Mouse (Mus musculus) monocyte, adult 5-6 weeks (primary cell): Measurements from ENCODE around the gene Ins2. TPM values are rescaled to one million over a fixed set of nuclear protein-coding genes. Genes with fewer than 3 reads are reported as not detected.

Experiments used
- ATAC-seq: fragments of 153-309, 156-312 bp; replicated peaks from 2 replicates; pipeline ENCODE4 v1.8.0; 2017; ENCODE audit warnings: mild to moderate bottlenecking; ENCODE audit not compliant: low TSS enrichment, insufficient number of reproducible peaks, severe bottlenecking, poor library complexity, low FRiP score
- total RNA-seq: library from RNA; stranded (forward); fragments of 200-1000, 200-491, 200-594 nt; gene quantifications from 3 replicates; pipeline ENCODE4 v1.2.3, GENCODE M21; 2017

The Ins2 gene
- total RNA-seq, 1 experiment from 2014 or later, result not detected

DNA sequence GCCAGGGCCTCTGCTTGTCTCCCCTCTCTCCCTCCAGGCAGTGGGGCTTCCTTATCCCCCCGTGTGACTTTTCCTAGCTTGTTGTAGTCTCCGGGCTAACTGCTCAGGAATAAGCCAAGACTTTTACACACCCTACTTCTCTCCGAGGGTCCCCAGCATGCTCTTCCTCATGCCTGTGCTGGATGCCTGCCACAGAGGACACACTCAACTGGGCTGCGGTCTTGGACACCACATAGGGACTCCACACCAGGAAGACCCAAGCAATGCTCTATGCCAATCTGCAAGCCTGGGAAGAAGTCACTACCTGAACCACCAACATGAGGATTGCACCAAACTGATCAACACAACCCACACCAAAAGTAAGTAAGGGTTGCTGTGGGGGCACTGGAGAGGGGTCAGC lies 77.1 kb downstream of the Ins2 start:
- ATAC-seq, result no peak

DNA sequence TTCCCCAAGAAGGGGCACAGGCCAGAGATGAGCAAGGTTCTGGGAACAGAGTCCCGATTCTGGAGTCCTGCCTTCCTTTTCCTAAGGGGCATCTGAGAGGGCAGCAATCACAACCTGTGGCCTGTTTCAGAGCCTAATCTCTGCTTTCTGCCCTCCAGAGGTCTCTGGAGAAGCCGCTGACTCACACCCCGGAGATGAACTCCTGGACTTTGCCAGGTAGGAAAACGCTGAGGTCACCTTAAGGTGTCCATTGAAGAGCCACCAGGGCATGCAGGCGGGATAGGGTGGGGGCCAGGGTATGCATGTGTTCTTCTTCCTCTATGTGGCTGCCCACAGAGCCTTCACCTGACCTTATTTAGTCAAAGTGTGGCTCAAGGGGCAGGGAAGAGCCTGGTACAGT lies 77.8 kb downstream of the Ins2 start:
- no peak for ATAC-seq

DNA sequence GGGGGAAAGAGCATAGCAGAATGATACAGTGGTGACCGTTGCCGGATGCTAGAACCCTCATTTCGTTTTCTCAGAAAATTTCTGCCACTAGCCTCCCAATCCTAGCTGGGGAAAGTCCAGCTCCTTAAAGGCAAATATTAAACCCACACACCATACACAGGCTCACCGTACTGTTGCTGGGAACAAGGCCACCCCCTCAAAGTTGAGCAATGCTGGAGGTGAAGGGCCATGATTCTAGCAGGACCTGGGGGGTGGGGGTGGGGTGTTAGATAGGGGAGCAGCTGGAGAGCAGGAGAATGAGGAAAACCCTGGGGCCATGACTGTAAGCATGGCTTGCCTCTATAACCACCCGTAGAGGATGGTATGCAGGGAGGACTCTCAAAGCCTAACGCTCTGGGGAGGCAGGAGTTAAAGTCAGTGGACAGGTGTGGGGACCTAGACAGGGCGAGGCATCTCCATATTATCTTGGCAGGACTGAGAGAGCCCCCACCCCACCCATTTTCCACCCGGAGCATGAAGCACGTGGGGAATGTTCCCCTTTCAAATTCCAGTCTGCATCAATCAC lies 78.6 kb downstream of the Ins2 start:
- no peak for ATAC-seq

DNA sequence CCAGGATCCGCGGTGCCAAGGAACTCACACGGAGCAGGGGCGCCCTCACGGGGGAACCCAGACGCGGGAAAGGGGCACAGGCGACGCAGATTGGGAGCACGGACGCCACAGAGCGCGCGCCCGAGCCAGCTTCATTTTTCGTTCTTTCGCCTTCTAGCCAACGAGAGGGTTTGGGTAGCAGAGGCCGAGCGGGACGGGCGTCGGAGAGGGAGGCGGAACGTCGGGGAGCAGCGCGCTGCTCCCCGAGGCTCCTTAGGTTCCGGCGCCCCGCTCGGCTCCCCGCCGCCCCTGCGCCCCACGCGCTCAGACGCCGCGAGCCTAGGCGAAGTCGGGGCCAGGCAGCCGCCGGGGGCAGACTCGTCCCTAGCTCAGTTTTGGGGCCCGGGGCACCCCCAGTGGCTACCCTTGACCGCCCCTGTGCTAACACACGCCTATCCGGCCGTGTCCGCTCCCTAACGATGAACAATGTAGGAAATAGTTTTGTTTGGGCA lies 79.2 kb downstream of the Ins2 start:
- ATAC-seq, result no peak

DNA sequence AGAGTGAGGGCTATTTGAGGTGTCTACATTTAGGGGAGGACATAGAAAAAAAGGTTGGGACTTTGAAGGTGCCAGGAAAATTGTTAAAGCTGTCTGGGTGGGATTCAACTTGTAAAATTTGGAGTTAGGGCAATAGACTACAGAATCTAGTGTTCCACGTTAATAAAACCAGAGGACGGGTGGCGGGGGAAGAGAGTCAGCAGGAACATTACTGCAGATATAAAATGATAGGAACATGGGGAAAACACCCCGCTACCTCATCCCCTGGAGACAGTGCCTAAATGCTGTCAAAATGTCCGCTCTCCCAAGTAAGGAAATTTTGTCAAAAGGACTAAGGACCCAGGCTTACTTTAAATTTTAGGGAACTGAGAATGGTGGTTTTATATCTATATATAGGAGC lies 80.0 kb downstream of the Ins2 start:
- ATAC-seq, result no peak

DNA sequence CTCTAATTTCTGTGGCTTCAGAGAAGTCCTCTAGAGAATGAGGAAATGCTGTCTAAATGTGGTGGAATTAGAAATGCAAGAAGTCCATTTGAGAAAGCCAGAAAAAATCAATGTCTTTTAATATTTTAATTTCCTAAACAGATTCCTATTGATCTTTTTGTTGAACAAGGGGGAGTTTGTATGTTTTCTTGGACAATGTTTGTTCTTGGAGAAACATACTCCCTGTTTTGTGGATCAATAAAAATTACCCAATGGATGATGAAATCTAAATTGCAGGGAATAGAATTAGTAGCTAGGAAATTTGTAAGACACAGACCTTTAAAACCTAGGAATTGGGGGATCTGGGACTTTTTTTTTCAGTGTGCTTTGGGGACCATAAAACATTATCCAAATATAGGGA lies 81.4 kb downstream of the Ins2 start:
- ATAC-seq, result no peak

DNA sequence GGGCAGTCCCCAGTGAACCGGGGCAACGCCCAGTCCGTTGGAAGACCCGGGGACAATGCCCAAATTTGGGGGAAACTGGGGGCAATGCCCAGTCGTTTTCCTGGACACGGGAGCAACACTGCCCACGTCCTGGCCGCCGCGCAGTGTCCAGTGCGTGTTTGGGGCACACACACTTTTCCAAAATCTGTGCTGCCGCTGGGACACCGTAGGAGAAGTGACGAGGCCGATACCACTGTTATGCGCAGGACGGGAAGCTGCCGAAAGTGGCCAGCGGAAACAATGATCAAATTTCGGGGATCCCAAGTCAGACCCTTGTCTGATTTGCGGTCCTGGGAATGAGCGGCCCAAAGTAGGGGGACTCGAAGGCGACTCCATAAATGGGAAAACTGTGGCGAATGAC lies 82.1 kb downstream of the Ins2 start:
- ATAC-seq, result no peak

DNA sequence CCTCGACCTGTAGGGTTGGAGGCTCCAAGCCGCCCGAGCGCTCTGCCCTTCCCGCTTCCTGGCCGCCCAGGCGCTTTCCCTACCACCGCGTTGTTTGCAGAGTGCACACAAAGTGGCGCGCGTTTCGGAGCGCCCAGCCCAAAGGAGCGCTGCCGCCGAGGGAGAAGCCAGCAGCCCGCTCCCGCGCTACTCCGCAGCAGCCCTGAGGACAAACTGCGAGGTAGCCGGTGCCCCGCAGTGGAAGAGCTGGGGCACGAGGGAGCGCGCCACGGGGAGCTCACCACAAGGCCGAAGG lies 82.6 kb downstream of the Ins2 start:
- no peak for ATAC-seq

DNA sequence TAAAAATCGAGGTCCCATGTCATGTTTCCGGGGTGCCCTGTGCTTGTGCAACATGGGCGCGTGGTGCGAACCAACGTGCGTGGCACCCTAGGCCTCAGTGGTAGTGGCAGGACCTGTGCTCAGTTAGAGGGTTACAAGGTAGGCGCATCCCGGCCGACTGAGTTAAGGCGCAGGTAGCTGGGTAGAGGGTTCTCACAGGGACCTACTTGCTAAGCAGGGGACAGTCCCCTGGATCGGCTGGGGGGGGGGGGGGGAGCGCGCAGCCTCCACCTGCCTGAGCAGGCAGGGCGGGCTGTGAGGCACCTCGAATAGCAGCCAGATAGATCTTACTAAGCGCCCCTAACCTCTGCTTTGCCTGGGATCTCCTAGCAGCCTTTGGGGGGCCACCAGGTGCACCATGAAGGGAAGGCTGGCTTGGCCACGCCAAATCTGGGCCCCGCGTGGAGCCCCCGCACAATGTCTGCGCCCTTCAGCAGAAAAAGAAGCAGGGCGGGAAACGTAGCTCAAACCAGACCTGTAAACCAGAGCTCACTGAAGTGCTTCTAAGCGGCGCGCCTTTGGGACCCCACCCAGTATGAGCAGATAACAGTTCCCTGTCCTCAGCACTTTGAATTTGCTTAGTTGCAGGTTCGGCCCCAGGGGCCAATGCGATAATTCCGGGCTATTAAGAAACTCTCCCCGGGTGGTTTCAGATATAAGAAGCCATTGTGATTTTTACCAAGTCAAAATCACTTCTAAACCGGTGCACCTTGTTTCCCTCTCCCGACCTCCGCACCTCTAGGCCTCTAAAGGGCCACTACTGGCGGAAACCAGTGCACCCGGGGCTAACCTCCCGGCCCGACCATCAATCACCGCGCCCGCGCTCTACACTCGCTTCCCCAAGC lies 83.2 kb downstream of the Ins2 start:
- ATAC-seq, result no peak

DNA sequence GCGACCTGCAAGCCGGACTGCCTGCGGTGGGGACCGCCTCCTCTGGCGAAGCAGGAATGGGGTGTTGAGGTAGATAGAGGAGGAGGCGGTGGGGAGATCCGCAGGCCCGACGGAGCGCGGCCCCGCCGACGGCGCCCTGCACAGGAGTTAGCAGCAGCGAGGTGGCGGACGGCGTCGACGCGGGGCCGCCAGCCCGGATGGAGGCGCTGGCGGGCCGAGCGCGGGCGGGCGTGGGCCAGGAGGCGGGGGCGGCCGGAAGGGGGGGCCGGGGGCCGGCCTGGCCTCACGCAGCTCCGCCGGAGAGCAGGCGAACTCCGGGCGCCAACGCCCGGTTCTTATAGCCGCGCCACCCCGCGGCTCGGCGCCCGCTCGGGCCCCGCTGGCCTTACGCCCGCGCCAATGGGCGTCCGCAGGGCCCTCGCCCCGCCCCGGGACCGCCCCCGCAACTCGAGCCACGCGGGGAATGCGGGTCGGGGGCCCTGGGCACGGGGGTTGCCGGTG lies 84.0 kb downstream of the Ins2 start:
- no peak for ATAC-seq

DNA sequence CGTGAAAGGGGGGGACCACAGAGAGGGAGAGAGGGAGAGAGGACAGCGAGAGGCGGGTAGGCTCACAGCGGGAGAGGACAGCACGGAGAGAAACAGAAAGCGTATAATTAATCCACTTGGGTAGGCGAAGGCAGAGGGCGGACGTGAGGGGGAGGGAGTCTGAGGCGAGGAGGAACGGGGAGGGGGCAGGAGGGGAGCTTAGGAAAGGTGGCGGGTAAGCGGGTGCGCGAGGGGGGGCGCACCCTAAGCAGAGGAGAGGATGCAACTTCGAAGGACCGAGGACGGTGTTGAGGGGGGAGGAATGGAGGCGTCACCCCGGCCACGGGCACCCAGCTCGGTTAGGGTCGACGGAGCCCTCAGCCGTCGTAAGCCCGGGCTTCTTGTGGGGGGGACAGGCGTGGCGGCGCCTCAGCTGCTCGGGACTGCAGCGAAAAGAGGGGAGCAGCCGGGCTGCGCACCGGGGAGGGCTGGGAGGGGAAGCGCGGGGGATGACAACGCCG lies 84.5 kb downstream of the Ins2 start:
- no peak for ATAC-seq

DNA sequence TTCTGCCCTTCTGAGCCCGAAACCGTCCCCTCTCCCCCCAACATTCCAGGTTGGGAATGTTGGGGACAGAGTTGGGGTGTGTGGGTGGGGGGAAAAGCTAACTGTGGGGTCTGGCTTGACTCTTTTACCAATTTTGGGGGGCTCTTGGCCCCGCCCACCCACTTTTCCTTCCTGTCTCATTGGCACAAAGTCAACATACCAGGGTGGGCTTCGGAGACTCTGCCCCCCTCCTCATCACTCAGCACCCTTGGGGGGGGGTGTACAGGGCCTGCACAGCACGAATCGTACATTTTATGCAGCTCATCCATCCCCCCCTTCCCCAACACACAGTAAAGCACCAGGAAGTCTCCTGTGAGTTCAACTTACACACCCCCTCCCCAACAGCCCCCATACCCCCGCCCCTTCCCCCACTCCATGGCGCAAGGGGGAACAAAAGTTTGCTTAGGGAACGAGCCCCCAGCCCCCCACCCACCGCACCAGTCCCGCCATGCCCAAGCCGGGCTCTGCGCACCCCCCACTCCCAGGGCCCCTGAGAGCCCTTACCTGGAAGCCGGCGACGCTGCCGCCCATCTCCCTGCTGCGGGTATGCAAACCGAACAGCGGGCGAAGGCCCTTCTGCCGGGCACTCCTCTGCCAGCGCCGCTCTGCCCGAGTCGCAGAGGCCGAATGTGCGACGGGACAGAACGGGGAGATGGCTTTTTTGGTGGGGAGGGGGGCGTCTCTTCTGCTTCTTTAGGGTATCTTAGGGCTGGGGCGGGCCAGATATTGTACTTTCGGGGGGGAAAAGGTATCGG lies 85.2 kb downstream of the Ins2 start:
- ATAC-seq, result no peak

DNA sequence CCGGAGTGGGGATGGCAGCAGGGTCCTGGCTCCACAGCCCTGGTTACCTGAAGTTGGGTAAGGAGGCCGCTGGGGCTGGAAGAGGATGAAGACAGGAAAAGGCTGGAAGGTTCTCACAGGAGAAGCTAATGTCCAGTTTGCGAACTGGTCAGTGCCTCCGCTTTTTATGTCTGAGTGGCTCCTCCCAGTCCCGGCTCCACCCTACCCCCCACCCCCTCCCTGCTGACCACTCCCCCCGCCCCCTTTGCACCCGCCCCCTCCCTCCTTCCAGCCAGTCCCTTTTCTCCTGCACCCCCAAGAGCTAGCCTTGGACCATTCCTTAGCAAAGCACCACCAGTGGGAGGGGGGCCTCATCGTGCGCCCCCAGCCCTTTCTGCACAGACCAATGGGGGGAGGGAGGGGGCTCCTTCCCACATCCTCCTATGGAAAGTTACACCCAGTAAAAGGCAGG lies 85.8 kb downstream of the Ins2 start:
- ATAC-seq, result no peak

DNA sequence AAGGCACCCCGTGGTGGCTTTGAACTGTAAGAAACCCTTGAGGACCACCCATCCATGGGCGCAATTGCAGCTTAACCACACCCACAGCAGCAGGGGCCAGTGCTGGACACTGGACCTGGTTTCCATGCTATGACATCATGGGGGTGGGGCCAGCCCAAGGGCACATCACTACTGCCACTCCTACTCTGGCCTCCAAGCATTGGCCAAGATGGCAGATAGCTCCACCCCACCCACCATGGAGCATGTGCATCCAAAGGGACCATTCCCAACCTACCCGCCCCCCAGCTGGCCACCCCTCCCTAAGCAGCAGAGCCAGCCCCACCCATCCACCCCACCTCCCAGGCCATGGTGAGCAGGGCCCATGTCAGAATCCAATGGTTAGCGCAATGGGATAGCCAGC lies 87.1 kb downstream of the Ins2 start:
- ATAC-seq, result no peak

DNA sequence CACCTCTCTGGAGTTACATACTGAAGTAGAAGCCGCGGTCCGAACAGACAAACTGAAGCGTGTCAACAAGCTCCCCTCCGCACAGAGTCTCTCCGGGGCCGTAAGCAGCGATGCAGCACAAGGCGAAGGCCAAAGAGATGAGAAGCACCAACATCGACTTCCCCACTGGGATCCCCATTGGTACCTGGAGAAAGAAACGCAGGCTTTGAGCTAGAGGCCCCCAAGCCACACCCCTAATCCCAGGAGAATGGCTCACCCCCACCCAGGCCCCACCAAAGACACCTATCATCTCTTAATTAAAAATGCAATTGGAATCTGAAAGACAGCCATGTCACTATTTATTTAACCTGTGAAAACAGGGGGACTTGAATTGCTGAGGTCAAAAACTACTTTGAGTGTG lies 87.5 kb downstream of the Ins2 start:
- ATAC-seq, result no peak

DNA sequence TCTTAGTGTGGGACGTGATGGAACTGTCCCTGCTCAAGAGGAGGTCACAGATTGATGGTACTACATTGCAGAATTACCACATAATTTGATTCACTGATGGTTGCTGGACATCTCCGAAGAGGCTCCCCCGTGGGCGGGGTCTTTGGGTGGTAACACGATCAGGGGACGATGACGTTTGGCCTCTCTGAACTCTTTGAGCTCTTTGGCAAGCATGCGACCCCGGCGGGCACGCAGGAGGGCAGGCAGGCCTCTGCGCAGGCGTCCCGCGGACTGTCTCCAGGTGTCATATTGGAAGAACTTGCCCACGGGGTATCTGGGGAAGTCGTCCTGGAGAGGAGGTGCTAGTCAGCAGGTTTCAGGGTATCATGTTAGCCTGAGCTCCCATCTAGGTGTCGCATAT lies 89.5 kb downstream of the Ins2 start:
- no peak for ATAC-seq

DNA sequence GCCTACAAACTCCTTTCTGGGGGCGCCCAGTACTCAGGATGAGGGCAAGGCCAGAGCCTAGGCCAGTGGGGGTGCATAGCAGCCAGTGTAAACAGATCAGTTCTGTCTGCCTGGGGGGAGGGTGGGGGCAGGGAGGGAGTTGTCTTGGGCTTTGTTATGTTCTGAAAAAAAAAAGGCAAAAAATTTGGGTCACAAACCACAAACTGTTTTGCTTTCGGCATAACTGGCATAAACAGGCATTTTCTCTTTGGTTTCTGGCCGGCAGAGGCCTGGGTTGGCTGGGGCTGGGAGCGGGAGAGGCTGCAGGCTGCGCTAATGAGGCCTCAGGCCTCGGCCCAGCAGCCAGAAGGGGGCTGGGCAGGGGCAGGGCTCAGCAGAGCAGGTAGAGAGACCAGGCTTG lies 96.5 kb downstream of the Ins2 start:
- ATAC-seq, result no peak

DNA sequence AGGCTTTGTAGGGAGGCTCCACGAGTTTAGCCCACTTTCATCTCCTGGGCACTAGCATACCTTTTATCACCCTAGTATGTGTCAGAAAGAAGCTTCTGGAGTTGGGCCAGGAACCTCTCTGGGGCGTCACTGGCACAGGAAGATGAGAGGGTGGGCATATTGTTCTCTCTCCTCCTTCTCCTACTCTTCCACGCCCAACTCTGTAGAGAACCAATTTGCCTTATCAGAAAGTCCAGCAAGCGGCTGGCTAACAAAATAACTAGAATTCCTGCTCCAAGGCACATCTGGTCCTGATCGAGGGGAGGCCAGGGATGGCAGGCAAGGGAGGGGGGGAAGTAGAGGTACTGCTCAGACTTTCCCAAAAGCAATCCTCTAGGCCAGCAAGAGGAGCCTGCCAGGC lies 98.1 kb downstream of the Ins2 start:
- ATAC-seq, result no peak

DNA sequence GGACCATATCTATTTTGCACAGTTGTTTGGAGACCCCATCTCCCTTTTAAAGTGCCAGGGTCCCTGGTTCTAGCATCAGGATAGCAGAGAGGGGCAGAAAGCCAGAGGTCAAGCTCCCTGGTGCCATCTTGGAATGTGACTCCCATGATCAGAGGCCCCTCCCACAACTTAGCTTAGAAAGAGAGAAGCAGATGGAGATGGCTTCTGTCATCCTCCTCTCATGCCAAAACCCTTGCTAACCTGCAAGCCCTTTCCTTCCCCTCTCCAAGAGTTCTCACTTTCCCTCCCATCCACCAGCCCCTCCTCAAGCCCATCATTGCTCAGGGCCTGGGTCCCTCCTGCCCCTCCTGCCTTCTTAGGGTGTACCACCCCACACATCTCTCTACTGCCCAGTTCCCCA lies 107.0 kb downstream of the Ins2 start:
- ATAC-seq, result no peak
